Mouse (Mus musculus) embryo, embryonic 9.5 days (tissue): ENCODE results near the gene Olfr1442.
"Not testable (repeated sequence)": the region's sequence is repeated elsewhere in the genome, so short reads cannot be mapped to it uniquely, and the experiment has no call there.

Experiments used
- DNase-seq: peaks from one replicate; pipeline ENCODE4 v3.0.0-alpha.2; 2017; ENCODE audit errors: extremely low spot score

The Olfr1442 gene

GRCm38 (mm10) chr19:12670139-12670538 lies at the start of gene Olfr1442:
Gene Olfr1442, plus strand, starts transcription at chr19:12670439.
- no peak for DNase-seq

GRCm38 (mm10) chr19:12633176-12633575 lies 37.1 kb upstream of the Olfr1442 start, which contains the start of gene Glyat:
Gene Glyat, plus strand, starts transcription at chr19:12633308.
- DNase-seq = no peak

GRCm38 (mm10) chr19:12634259-12634658 lies 36.0 kb upstream of the Olfr1442 start:
- DNase-seq = no peak

GRCm38 (mm10) chr19:12634963-12635362 lies 35.3 kb upstream of the Olfr1442 start:
- no peak for DNase-seq

GRCm38 (mm10) chr19:12636863-12637262 lies 33.4 kb upstream of the Olfr1442 start:
- no peak for DNase-seq

- DNase-seq = no peak
Measured at GRCm38 (mm10) chr19:12638049-12638448, 32.2 kb upstream of the Olfr1442 start.

- no peak for DNase-seq
Measured at GRCm38 (mm10) chr19:12649511-12649910, 20.7 kb upstream of the Olfr1442 start.

GRCm38 (mm10) chr19:12666156-12666555 lies 4.1 kb upstream of the Olfr1442 start:
- DNase-seq = no peak

GRCm38 (mm10) chr19:12668601-12669000 lies 1.6 kb upstream of the Olfr1442 start:
- not testable (repeated sequence) for DNase-seq

- DNase-seq = no peak
Measured at GRCm38 (mm10) chr19:12671051-12671450, 812 bp downstream of the Olfr1442 start.

GRCm38 (mm10) chr19:12677812-12678211 lies 7.6 kb downstream of the Olfr1442 start, which contains the start of gene Olfr1443:
Gene Olfr1443, plus strand, starts transcription at chr19:12678112.
- no peak for DNase-seq

- DNase-seq = no peak
Measured at GRCm38 (mm10) chr19:12684638-12685037, 14.4 kb downstream of the Olfr1442 start.

- no peak for DNase-seq
Measured at GRCm38 (mm10) chr19:12685231-12685630, 15.0 kb downstream of the Olfr1442 start.

GRCm38 (mm10) chr19:12695590-12695989 lies 25.4 kb downstream of the Olfr1442 start, which contains the start of gene Keg1:
Gene Keg1, plus strand, starts transcription at chr19:12695786.
- no peak for DNase-seq

- DNase-seq = no peak
Measured at GRCm38 (mm10) chr19:12696221-12696620, 26.0 kb downstream of the Olfr1442 start.

- DNase-seq = no peak
Measured at GRCm38 (mm10) chr19:12708458-12708857, 38.2 kb downstream of the Olfr1442 start.

- DNase-seq = no peak
Measured at GRCm38 (mm10) chr19:12708986-12709385, 38.7 kb downstream of the Olfr1442 start.

GRCm38 (mm10) chr19:12719189-12719588 lies 49.0 kb downstream of the Olfr1442 start:
- DNase-seq = no peak

GRCm38 (mm10) chr19:12720463-12720862 lies 50.2 kb downstream of the Olfr1442 start:
- no peak for DNase-seq

- not testable (repeated sequence) for DNase-seq
Measured at GRCm38 (mm10) chr19:12720919-12721318, 50.7 kb downstream of the Olfr1442 start.

- not testable (repeated sequence) for DNase-seq
Measured at GRCm38 (mm10) chr19:12721596-12721995, 51.4 kb downstream of the Olfr1442 start.

- no peak for DNase-seq
Measured at GRCm38 (mm10) chr19:12722308-12722707, 52.1 kb downstream of the Olfr1442 start.

GRCm38 (mm10) chr19:12725851-12726250 lies 55.6 kb downstream of the Olfr1442 start:
- DNase-seq = no peak
